Mouse (Mus musculus) stomach, embryonic 16.5 days (tissue): Measurements from ENCODE around the gene Csnk1d. TPM values are rescaled to one million over a fixed set of nuclear protein-coding genes. Genes with fewer than 3 reads are reported as not detected.
A peak's percentile ranks its signal among the peaks of the same experiment; 100 is the strongest.

Experiments used
- ATAC-seq: fragments of 200-750 bp; cut with Nextera tagmentation; 2 replicates; pipeline ENCODE4 v1.8.0; 2017; ENCODE audit warnings: moderate number of reproducible peaks, moderate TSS enrichment; ENCODE audit not compliant: insufficient read depth, low FRiP score
- H3K27ac ChIP-seq: fragments of 300-500 bp; sonication (generic); 2 replicates; pipeline ENCODE4 v1.5.1; 2014; ENCODE audit warnings: low read length
- H3K27me3 ChIP-seq: fragments of 300-500 bp; sonication (generic); 2 replicates; pipeline ENCODE4 v1.6.1; 2014; ENCODE audit warnings: low read length, control low read depth, mixed read lengths; ENCODE audit not compliant: control insufficient read depth, insufficient read depth
- H3K36me3 ChIP-seq: fragments of 300-500 bp; sonication (generic); 2 replicates; pipeline ENCODE4 v1.6.1; 2014; ENCODE audit warnings: low read length; ENCODE audit not compliant: control insufficient read depth, insufficient read depth
- H3K4me1 ChIP-seq: fragments of 300-500 bp; sonication (generic); 2 replicates; pipeline ENCODE4 v1.6.1; 2014; ENCODE audit warnings: low read length, control low read depth, mixed read lengths; ENCODE audit not compliant: control insufficient read depth, insufficient read depth
- H3K4me2 ChIP-seq: fragments of 300-500 bp; sonication (generic); 2 replicates; pipeline ENCODE4 v1.6.1; 2014; ENCODE audit warnings: low read depth, low read length, mixed read lengths
- H3K4me3 ChIP-seq: fragments of 300-500 bp; sonication (generic); replicated peaks from 2 replicates; pipeline ENCODE4 v1.5.1; 2014; ENCODE audit warnings: mild to moderate bottlenecking, low read length
- H3K9ac ChIP-seq: fragments of 300-500 bp; sonication (generic); 2 replicates; pipeline ENCODE4 v1.6.1; 2014; ENCODE audit warnings: low read length
- H3K9me3 ChIP-seq: fragments of 300-500 bp; sonication (generic); replicated peaks from 2 replicates; pipeline ENCODE4 v1.6.1; 2016; ENCODE audit warnings: low read length, control low read depth; ENCODE audit not compliant: control insufficient read depth
- WGBS: fragments of 180-500 bp; shearing (Covaris S2); extraction: QIAGEN DNeasy Blood & Tissue Kit; methylation state at CpG from one replicate; pipeline ENCODE4 v1.1.7; 2014; 5-methylcytosine and 5-hydroxymethylcytosine counted together
- polyA plus RNA-seq: library from polyadenylated mRNA; unstranded; fragments of >200 nt; fragmentation: Nextera tagmentation; extraction: Ambion mirVana; gene quantifications from 2 replicates; pipeline ENCODE4 v1.2.1, GENCODE M21; 2015

Gene Csnk1d
- polyA plus RNA-seq, result 104 and 114 TPM in 2 replicates

- no peaks in the 10 kb centered on the region for H3K9me3 ChIP-seq
- H3K4me2 ChIP-seq, result peak within 1 kb of the TSS; percentile 93
- H3K27ac ChIP-seq, result peak within 1 kb of the TSS; percentile 94
- H3K27me3 ChIP-seq, result no peaks in the 10 kb centered on the region
- peak within 1 kb of the TSS; percentile 97 for H3K9ac ChIP-seq
- 0% methylated on average over 59 of the region's 59 CpGs for WGBS
- peaks cover 22% of the 10 kb centered on the region for H3K4me1 ChIP-seq
- no peaks in the 10 kb centered on the region for H3K36me3 ChIP-seq
- H3K4me3 ChIP-seq, result peak within 1 kb of the TSS; percentile 99
- peak; percentile 93 for ATAC-seq
Measured at GRCm38 (mm10) chr11:120990951-120991526, at the start of gene Csnk1d. Gene Csnk1d (minus strand): TSS chr11:120991330.

- no peak for ATAC-seq
- Histone ChIP-seq H3K4me2 (no peak within 1 kb of the TSS), H3K9me3 (no peaks in the 10 kb centered on the region), H3K4me1 (peaks cover 2% of the 10 kb centered on the region; the same call in 1 of the 2 replicates), H3K27me3 (no peaks in the 10 kb centered on the region), H3K27ac (no peak within 1 kb of the TSS), H3K9ac (no peak within 1 kb of the TSS), H3K36me3 (no peaks in the 10 kb centered on the region), H3K4me3 (no peak within 1 kb of the TSS)
- WGBS, result 69% methylated on average over 5 of the region's 5 CpGs
Measured at GRCm38 (mm10) chr11:121039302-121039701, 48.2 kb upstream of the Csnk1d start, which contains the start of gene Cd7. Gene Cd7 (minus strand): TSS chr11:121039418.

GRCm38 (mm10) chr11:121038366-121039240 is 47.5 kb upstream of the Csnk1d start:
- Histone ChIP-seq H3K27me3 (no peaks in the 10 kb centered on the region), H3K27ac (no peak overlapping the region), H3K36me3 (no peaks in the 10 kb centered on the region), H3K4me1 (peaks cover 2% of the 10 kb centered on the region; the same call in 1 of the 2 replicates), H3K4me2 (no peak overlapping the region), H3K9me3 (no peaks in the 10 kb centered on the region), H3K4me3 (no peak overlapping the region), H3K9ac (no peak overlapping the region)
- 84% methylated on average over 11 of the region's 11 CpGs for WGBS
- ATAC-seq, result no peak

GRCm38 (mm10) chr11:121033118-121033517 is 42.0 kb upstream of the Csnk1d start:
- Histone ChIP-seq H3K9me3 (no peaks in the 10 kb centered on the region), H3K36me3 (no peaks in the 10 kb centered on the region), H3K27ac (no peak overlapping the region), H3K4me1 (no peaks in the 10 kb centered on the region), H3K4me3 (no peak overlapping the region), H3K27me3 (no peaks in the 10 kb centered on the region), H3K4me2 (no peak overlapping the region), H3K9ac (no peak overlapping the region)
- 72% methylated on average over 5 of the region's 5 CpGs for WGBS
- ATAC-seq, result no peak

- H3K27me3 ChIP-seq, result no peaks in the 10 kb centered on the region
- H3K9ac ChIP-seq, result no peak overlapping the region
- no peak overlapping the region for H3K4me2 ChIP-seq
- H3K4me1 ChIP-seq, result no peaks in the 10 kb centered on the region
- H3K36me3 ChIP-seq, result no peaks in the 10 kb centered on the region
- 81% methylated on average over 7 of the region's 7 CpGs for WGBS
- no peak for ATAC-seq
- no peak overlapping the region for H3K27ac ChIP-seq
- H3K4me3 ChIP-seq, result no peak overlapping the region
- H3K9me3 ChIP-seq, result no peaks in the 10 kb centered on the region
Measured at GRCm38 (mm10) chr11:121027259-121027658, 36.1 kb upstream of the Csnk1d start.

- no peaks in the 10 kb centered on the region for H3K4me1 ChIP-seq
- no peak overlapping the region for H3K27ac ChIP-seq
- ATAC-seq, result no peak
- H3K4me2 ChIP-seq, result no peak overlapping the region
- no peaks in the 10 kb centered on the region for H3K27me3 ChIP-seq
- H3K36me3 ChIP-seq, result no peaks in the 10 kb centered on the region
- H3K9me3 ChIP-seq, result no peaks in the 10 kb centered on the region
- no peak overlapping the region for H3K4me3 ChIP-seq
- no peak overlapping the region for H3K9ac ChIP-seq
- WGBS, result 61% methylated on average over 6 of the region's 6 CpGs
Measured at GRCm38 (mm10) chr11:121024163-121024562, 33.0 kb upstream of the Csnk1d start.

- H3K36me3 ChIP-seq, result no peaks in the 10 kb centered on the region
- no peaks in the 10 kb centered on the region for H3K9me3 ChIP-seq
- no peak for ATAC-seq
- WGBS, result 82% methylated on average over 5 of the region's 5 CpGs
- no peak overlapping the region for H3K9ac ChIP-seq
- no peak overlapping the region for H3K27ac ChIP-seq
- no peak overlapping the region for H3K4me2 ChIP-seq
- H3K4me1 ChIP-seq, result no peaks in the 10 kb centered on the region
- H3K4me3 ChIP-seq, result no peak overlapping the region
- H3K27me3 ChIP-seq, result no peaks in the 10 kb centered on the region
Measured at GRCm38 (mm10) chr11:121019501-121019900, 28.4 kb upstream of the Csnk1d start.

GRCm38 (mm10) chr11:121017703-121018102 is 26.6 kb upstream of the Csnk1d start:
- no peak overlapping the region for H3K27ac ChIP-seq
- H3K27me3 ChIP-seq, result no peaks in the 10 kb centered on the region
- ATAC-seq, result peak; percentile 76; the same call in 1 of the 2 replicates
- no peaks in the 10 kb centered on the region for H3K9me3 ChIP-seq
- no peak overlapping the region for H3K4me3 ChIP-seq
- H3K4me2 ChIP-seq, result no peak overlapping the region
- no peaks in the 10 kb centered on the region for H3K36me3 ChIP-seq
- no peak overlapping the region for H3K9ac ChIP-seq
- 46% methylated on average over 3 of the region's 3 CpGs for WGBS
- no peaks in the 10 kb centered on the region for H3K4me1 ChIP-seq

- Histone ChIP-seq H3K4me1 (no peaks in the 10 kb centered on the region), H3K9me3 (no peaks in the 10 kb centered on the region), H3K9ac (no peak overlapping the region), H3K4me3 (no peak overlapping the region), H3K36me3 (no peaks in the 10 kb centered on the region), H3K27me3 (no peaks in the 10 kb centered on the region), H3K4me2 (no peak overlapping the region), H3K27ac (no peak overlapping the region)
- ATAC-seq, result no peak
- WGBS, result 42% methylated on average over 6 of the region's 6 CpGs
Measured at GRCm38 (mm10) chr11:121015472-121015871, 24.3 kb upstream of the Csnk1d start.
